Mouse (Mus musculus) megakaryocyte progenitor cell, adult 5-6 weeks (primary cell): ENCODE measurements around the gene Vmn2r1. TPM values are rescaled to one million over a fixed set of nuclear protein-coding genes. Genes with fewer than 3 reads are reported as not detected.

Source experiments
- ATAC-seq: replicated peaks from 2 replicates; pipeline ENCODE4 v1.8.0; 2016; ENCODE audit warnings: mild to moderate bottlenecking, moderate TSS enrichment, inconsistent platforms; ENCODE audit not compliant: poor library complexity
- total RNA-seq, 2 experiments: library from RNA; stranded (forward) in 1 of 2; stranded (reverse) in 1 of 2; fragments of 157-497, 149-512 nt in 1 of 2; fragments of 200-1000 nt in 1 of 2; gene quantifications; 2 replicates each; pipeline versions ENCODE4 v1.2.3 to v1.2.4; 2015 to 2017

Vmn2r1 gene
- 0.02 TPM in 1 of 2 replicates, not detected in the other for total RNA-seq (2015)
- not detected in 2 replicates for total RNA-seq (2017)

GRCm38 (mm10) chr3:64081247-64081646 is at the start of gene Vmn2r1:
Gene Vmn2r1 (plus strand): TSS chr3:64081547.
- ATAC-seq, result no peak

DNA sequence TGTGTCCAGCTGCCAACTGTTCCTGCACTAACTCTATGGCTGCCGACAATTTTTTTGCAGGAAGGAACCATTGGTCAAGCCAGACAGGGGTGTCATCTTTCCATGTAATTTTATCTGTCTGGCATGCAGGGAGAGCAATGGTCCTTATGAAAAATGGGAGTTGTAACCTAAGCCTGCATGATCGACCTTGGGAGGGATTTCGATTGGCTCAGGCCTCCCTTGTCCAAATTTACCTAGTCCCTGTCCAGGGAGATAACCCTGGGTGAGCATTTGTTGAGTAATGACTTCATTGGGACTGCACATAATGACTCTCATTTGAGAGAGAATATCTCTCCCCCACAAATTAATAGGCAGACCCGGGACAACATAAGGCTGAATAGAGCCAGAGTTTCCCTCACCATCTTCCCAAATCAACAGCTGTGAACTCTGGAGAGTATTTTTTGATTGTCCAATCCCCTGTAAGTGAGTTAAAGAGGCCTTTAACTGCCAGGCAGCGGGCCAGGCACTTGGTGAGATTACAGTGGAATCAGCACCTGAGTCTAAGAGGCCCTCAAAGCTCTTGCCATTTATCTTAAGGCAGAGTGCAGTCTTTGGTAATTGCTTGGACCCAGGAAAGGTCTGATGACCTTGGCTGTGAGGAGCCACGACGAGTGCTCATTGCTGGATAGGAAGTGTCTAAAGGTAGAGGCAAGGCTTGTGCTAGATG is 43.1 kb upstream of the Vmn2r1 start:
- ATAC-seq, result no peak

GRCm38 (mm10) chr3:64039818-64040784 is 41.2 kb upstream of the Vmn2r1 start:
- ATAC-seq, result peak; percentile 95

- no peak for ATAC-seq
Observed at GRCm38 (mm10) chr3:64112707-64113106, 31.4 kb downstream of the Vmn2r1 start.

DNA sequence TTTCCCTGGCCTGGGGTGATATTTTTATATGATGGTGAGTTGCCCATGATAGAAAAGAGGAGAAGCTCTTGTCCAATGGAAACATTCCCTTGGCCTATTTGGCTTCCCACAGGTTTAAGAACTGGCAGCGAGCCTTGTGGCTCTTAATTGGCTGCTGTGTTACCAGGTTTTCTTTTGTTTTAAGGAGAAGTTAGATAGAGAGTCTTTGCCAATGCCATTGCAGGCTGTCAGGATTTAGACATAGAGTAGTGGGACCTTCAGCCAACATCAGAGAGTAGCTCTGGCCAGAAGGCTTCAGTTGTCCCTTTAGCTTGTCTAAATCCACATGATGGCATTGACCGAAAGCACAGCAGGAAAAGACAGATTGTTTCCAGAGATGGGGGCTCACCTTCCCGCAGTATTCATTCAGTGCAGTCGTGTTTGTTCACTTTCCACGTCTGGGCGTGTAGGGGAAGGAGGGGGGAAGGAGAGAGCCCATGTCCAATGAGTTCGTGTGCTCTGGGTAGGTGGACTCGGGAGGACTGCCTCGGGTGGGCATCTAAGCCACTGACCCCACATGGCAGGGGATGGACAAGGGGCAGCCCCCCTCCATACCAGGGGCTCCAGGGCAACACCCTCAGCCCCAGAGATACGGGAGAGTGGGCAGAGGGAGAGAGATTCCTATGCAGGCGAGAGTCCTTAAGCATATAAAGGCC is 32.2 kb downstream of the Vmn2r1 start:
- ATAC-seq, result no peak

DNA sequence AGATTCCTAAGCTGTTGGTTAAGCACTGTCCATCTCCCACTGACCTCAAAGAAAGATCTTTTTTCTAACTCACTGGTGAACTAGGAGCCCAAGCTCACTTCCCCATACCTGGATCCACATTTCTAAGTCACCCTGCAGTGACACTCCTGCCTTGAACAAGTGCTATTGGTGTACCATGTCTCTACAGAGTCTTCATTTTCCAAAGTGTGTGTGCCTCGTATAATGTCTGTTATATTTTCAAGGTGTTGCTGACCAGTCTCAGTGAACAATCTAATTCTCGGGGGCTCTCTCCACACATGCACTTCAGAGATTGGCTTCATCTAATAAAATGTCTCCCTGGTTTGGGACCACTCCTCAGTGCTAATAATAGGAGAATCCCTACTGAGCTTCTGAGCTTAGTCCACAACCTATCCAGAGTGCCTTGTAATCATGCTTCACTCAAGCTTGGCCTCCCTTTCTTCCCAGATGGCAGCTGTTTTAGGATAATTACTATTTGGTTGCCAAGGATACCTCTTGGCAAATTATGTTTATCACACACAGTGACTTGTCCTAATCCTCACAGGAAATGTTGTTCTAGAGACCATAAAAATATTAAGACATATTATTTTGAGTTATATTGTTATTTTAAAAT is 60.6 kb downstream of the Vmn2r1 start, which contains the start of gene Vmn2r2:
TSS of gene Vmn2r2 (minus strand) at position 51 of the 631 bp plus-strand sequence.
- no peak for ATAC-seq

Other genes starting within 250 kb of the Vmn2r1 start
- 0.44 TPM in 1 of 2 replicates, not detected in the other for gene Plch1, start 182.1 kb upstream of the Vmn2r1 start, total RNA-seq (2015)
- 0.34 TPM in 1 of 2 replicates, not detected in the other for gene Plch1, start 182.1 kb upstream of the Vmn2r1 start, total RNA-seq (2017)
- 3.3 and 3.4 TPM in 2 replicates for gene E130311K13Rik, start 152.1 kb upstream of the Vmn2r1 start, total RNA-seq (2015)
- gene E130311K13Rik, start 152.1 kb upstream of the Vmn2r1 start, total RNA-seq (2017), result 5.9 and 6.7 TPM in 2 replicates
- 28.7 and 30.1 TPM in 2 replicates for gene Slc33a1, start 116.8 kb upstream of the Vmn2r1 start, total RNA-seq (2015)
- 23.2 and 24.2 TPM in 2 replicates for gene Slc33a1, start 116.8 kb upstream of the Vmn2r1 start, total RNA-seq (2017)
- gene Gmps, start 105.4 kb upstream of the Vmn2r1 start, total RNA-seq (2015), result 53.2 and 54.4 TPM in 2 replicates
- gene Gmps, start 105.4 kb upstream of the Vmn2r1 start, total RNA-seq (2017), result 49.4 and 55.3 TPM in 2 replicates
- not detected in 2 replicates for gene Vmn2r2, start 60.4 kb downstream of the Vmn2r1 start, total RNA-seq (2015)
- gene Vmn2r2, start 60.4 kb downstream of the Vmn2r1 start, total RNA-seq (2017), result not detected in 2 replicates
- gene Vmn2r3, start 208.2 kb downstream of the Vmn2r1 start, total RNA-seq (2015), result not detected in 2 replicates
- gene Vmn2r3, start 208.2 kb downstream of the Vmn2r1 start, total RNA-seq (2017), result not detected in 2 replicates